Mouse (Mus musculus) spleen, embryonic (tissue): ENCODE measurements around the gene Vmn2r40.
"Not testable (repeated sequence)": the region's sequence is repeated elsewhere in the genome, so short reads cannot be mapped to it uniquely, and the experiment has no call there.

Source experiments
- CTCF ChIA-PET: fragments of 350-600 bp; sonication (Branson Sonifier 250); formaldehyde crosslinking; loops from one replicate; lab custom pipeline; 2022; lab: Charles Lee

Vmn2r40 gene

DNA sequence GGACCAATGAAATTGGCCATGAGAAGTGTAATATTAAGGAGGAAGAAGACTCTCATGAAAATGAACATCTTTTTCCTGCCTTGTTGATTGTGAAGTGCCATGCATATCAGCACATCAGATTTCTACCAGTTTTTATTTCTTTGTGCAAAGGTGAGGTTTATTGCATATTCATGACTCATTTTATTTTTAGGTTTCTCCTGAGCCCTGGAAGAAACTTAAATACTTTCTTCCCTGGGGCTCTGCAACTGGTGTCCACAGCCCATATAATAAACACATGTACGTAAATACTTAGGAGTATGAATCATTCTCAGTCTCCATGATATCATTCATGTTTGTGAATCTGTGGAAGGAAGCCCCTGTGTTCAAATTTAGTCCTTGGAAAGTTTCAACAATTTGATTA is at the start of gene Vmn2r40:
Gene Vmn2r40 (minus strand): TSS at position 101 of the 400 bp plus-strand sequence.
- CTCF ChIA-PET, result not testable (repeated sequence)
